Mouse (Mus musculus) MEL (cell line): ENCODE results near the gene Ipo5. TPM values are rescaled to one million over a fixed set of nuclear protein-coding genes. Genes with fewer than 3 reads are reported as not detected.

ENCODE experiments used
- DNase-seq: peaks from one replicate; pipeline ENCODE4 v3.0.0; 2011; ENCODE audit warnings: low read depth, low spot score
- H3K27ac ChIP-seq: 2 replicates; pipeline ENCODE4 v1.5.1; 2012; ENCODE audit warnings: low read depth, mild to moderate bottlenecking, control low read depth, low read length, moderate library complexity; ENCODE audit not compliant: control insufficient read depth
- H3K27me3 ChIP-seq, 2 experiments: fragments of 150-350 bp in 1 of 2; sonication (generic) in 1 of 2; 2 replicates each; pipeline ENCODE4 v1.6.1; 2012; ENCODE audit warnings: low read length in 2 of 2, mild to moderate bottlenecking in 2 of 2, improper control_type of control experiment in 1 of 2, moderate library complexity in 1 of 2; ENCODE audit not compliant: insufficient read depth in 2 of 2, control insufficient read depth in 1 of 2
- H3K36me3 ChIP-seq, 2 experiments: 2 replicates each; pipeline ENCODE4 v1.6.1; 2012 to 2014; ENCODE audit warnings: low read length in 2 of 2, improper control_type of control experiment in 1 of 2, inconsistent platforms in 1 of 2, mild to moderate bottlenecking in 1 of 2; ENCODE audit not compliant: insufficient read depth in 2 of 2, control insufficient read depth in 1 of 2
- H3K4me1 ChIP-seq, 2 experiments: fragments of 150-350 bp in 1 of 2; sonication (generic) in 1 of 2; 2 replicates each; pipeline ENCODE4 v1.6.1; 2012; ENCODE audit warnings: low read length in 2 of 2, improper control_type of control experiment in 1 of 2, mild to moderate bottlenecking in 1 of 2; ENCODE audit not compliant: insufficient read depth in 2 of 2, control insufficient read depth in 1 of 2
- H3K4me3 ChIP-seq, 2 experiments: fragments of 150-350 bp in 1 of 2; sonication (generic) in 1 of 2; 2 replicates each; pipeline ENCODE4 v1.5.1; 2012; ENCODE audit warnings: low read depth in 2 of 2, low read length in 2 of 2, mild to moderate bottlenecking in 2 of 2, moderate library complexity in 2 of 2, control low read depth in 1 of 2, improper control_type of control experiment in 1 of 2; ENCODE audit not compliant: control insufficient read depth in 1 of 2, insufficient read depth in 1 of 2
- H3K79me2 ChIP-seq: 2 replicates; pipeline ENCODE4 v1.6.1; 2012; ENCODE audit warnings: mild to moderate bottlenecking, low read length, moderate library complexity; ENCODE audit not compliant: control insufficient read depth, poor library complexity, insufficient read depth
- H3K9ac ChIP-seq: 2 replicates; pipeline ENCODE4 v1.6.1; 2012; ENCODE audit warnings: low read depth, mild to moderate bottlenecking, control low read depth, low read length, moderate library complexity; ENCODE audit not compliant: control insufficient read depth, poor library complexity, severe bottlenecking
- H3K9me3 ChIP-seq: fragments of 150-350 bp; sonication (generic); replicated peaks from 2 replicates; pipeline ENCODE4 v1.6.1; 2012; ENCODE audit warnings: mild to moderate bottlenecking, low read length, improper control_type of control experiment, moderate library complexity; ENCODE audit not compliant: insufficient read depth
- BHLHE40 ChIP-seq: IDR thresholded peaks from 2 replicates; pipeline ENCODE4 v1.6.1; 2012; ENCODE audit warnings: low read depth, mild to moderate bottlenecking, inconsistent platforms, low read length, improper control_type of control experiment, borderline replicate concordance
- CHD1 ChIP-seq: IDR thresholded peaks from 2 replicates; pipeline ENCODE4 v1.6.1; 2012; ENCODE audit warnings: low read depth, mild to moderate bottlenecking, inconsistent platforms, low read length, improper control_type of control experiment
- CTCF ChIP-seq, 3 experiments: IDR thresholded peaks in 2 of 3; conservative IDR thresholded peaks in 1 of 3; 2 replicates each; pipeline ENCODE4 v1.5.1; 2011 to 2012; ENCODE audit warnings: low read length in 3 of 3, low read depth in 2 of 3, mild to moderate bottlenecking in 2 of 3, improper control_type of control experiment in 1 of 3, inconsistent platforms in 1 of 3, mixed read lengths in 1 of 3, moderate library complexity in 1 of 3; ENCODE audit not compliant: control insufficient read depth in 1 of 3, insufficient read depth in 1 of 3, poor library complexity in 1 of 3, severe bottlenecking in 1 of 3
- EP300 ChIP-seq, 2 experiments: IDR thresholded peaks; 2 replicates each; pipeline ENCODE4 v1.6.1; 2011; ENCODE audit warnings: improper control_type of control experiment in 2 of 2, low read length in 2 of 2, low read depth in 1 of 2, mild to moderate bottlenecking in 1 of 2
- GABPA ChIP-seq: IDR thresholded peaks from 2 replicates; pipeline ENCODE4 v1.6.1; 2012; ENCODE audit warnings: low read depth, mild to moderate bottlenecking, inconsistent platforms, low read length, improper control_type of control experiment, moderate library complexity
- HCFC1 ChIP-seq: IDR thresholded peaks from 2 replicates; pipeline ENCODE4 v1.6.1; 2012; ENCODE audit warnings: low read depth, mild to moderate bottlenecking, inconsistent platforms, low read length, improper control_type of control experiment, moderate library complexity
- JUND ChIP-seq: IDR thresholded peaks from 2 replicates; pipeline ENCODE4 v1.6.1; 2011; ENCODE audit warnings: low read depth, mild to moderate bottlenecking, improper control_type of control experiment, low read length
- KAT2A ChIP-seq: conservative IDR thresholded peaks from 2 replicates; pipeline ENCODE4 v1.6.1; 2012; ENCODE audit warnings: low read depth, low read length, improper control_type of control experiment, inconsistent platforms
- MAFK ChIP-seq: IDR thresholded peaks from 2 replicates; pipeline ENCODE4 v1.6.1; 2011; ENCODE audit warnings: low read depth, mild to moderate bottlenecking, low read length, improper control_type of control experiment, borderline replicate concordance
- MYB ChIP-seq: IDR thresholded peaks from 2 replicates; pipeline ENCODE4 v1.6.1; 2011; ENCODE audit warnings: mild to moderate bottlenecking, low read depth, low read length, improper control_type of control experiment
- NELFE ChIP-seq: IDR thresholded peaks from 2 replicates; pipeline ENCODE4 v1.6.1; 2011; ENCODE audit warnings: low read depth, low read length, improper control_type of control experiment
- NRF1 ChIP-seq: IDR thresholded peaks from 2 replicates; pipeline ENCODE4 v1.6.1; 2014; ENCODE audit warnings: low read depth, mild to moderate bottlenecking, inconsistent platforms, low read length, improper control_type of control experiment, moderate library complexity; ENCODE audit not compliant: poor library complexity, insufficient read depth, severe bottlenecking
- POLR2A ChIP-seq, 2 experiments: IDR thresholded peaks; 2 replicates each; pipeline ENCODE4 v1.6.1; 2011 to 2012; ENCODE audit warnings: low read length in 2 of 2, mild to moderate bottlenecking in 2 of 2, control low read depth in 1 of 2, improper control_type of control experiment in 1 of 2, low read depth in 1 of 2, moderate library complexity in 1 of 2; ENCODE audit not compliant: control insufficient read depth in 1 of 2, insufficient read depth in 1 of 2, poor library complexity in 1 of 2
- POLR2AphosphoS2 ChIP-seq: IDR thresholded peaks from 2 replicates; pipeline ENCODE4 v1.6.1; 2011; ENCODE audit warnings: low read length, improper control_type of control experiment
- RAD21 ChIP-seq: IDR thresholded peaks from 2 replicates; pipeline ENCODE4 v1.6.1; 2011; ENCODE audit warnings: mild to moderate bottlenecking, low read depth, low read length, improper control_type of control experiment
- RCOR1 ChIP-seq: IDR thresholded peaks from 2 replicates; pipeline ENCODE4 v1.6.1; 2012; ENCODE audit warnings: low read depth, mild to moderate bottlenecking, inconsistent platforms, low read length, improper control_type of control experiment
- SMC3 ChIP-seq: IDR thresholded peaks from 2 replicates; pipeline ENCODE4 v1.6.1; 2011; ENCODE audit warnings: low read depth, low read length, improper control_type of control experiment
- TAL1 ChIP-seq: IDR thresholded peaks from 2 replicates; pipeline ENCODE4 v1.6.1; 2012; ENCODE audit warnings: mild to moderate bottlenecking, inconsistent platforms, low read length, moderate library complexity, mixed read lengths
- TBP ChIP-seq: IDR thresholded peaks from 2 replicates; pipeline ENCODE4 v1.8.0; 2011; ENCODE audit warnings: low read depth, low read length, improper control_type of control experiment
- ZKSCAN1 ChIP-seq: IDR thresholded peaks from 2 replicates; pipeline ENCODE4 v1.6.1; 2012; ENCODE audit warnings: low read depth, mild to moderate bottlenecking, inconsistent platforms, low read length, improper control_type of control experiment, moderate library complexity
- ZNF384 ChIP-seq: IDR thresholded peaks from 2 replicates; pipeline ENCODE4 v1.6.1; 2012; ENCODE audit warnings: low read depth, mild to moderate bottlenecking, inconsistent platforms, low read length, improper control_type of control experiment
- polyA plus RNA-seq, 2 experiments: library from polyadenylated mRNA; stranded (reverse) in 1 of 2; unstranded in 1 of 2; fragments of >175 nt in 1 of 2; fragments of >200 nt in 1 of 2; gene quantifications; 2 replicates each; pipeline versions ENCODE4 v1.2.1 to v1.2.4; 2012; ENCODE audit warnings: low replicate concordance in 2 of 2, low read depth in 1 of 2; ENCODE audit not compliant: insufficient read length in 2 of 2, insufficient read depth in 1 of 2, missing spikeins in 1 of 2
- total RNA-seq: library from RNA; depleted of rRNA; stranded (reverse); fragments of 300-350 nt; gene quantifications from 2 replicates; pipeline ENCODE4 v1.2.3, GENCODE M21; 2012

Gene Ipo5
- total and polyA plus RNA-seq, 3 experiments = 32.1 to 193 (median 157) TPM

DNA sequence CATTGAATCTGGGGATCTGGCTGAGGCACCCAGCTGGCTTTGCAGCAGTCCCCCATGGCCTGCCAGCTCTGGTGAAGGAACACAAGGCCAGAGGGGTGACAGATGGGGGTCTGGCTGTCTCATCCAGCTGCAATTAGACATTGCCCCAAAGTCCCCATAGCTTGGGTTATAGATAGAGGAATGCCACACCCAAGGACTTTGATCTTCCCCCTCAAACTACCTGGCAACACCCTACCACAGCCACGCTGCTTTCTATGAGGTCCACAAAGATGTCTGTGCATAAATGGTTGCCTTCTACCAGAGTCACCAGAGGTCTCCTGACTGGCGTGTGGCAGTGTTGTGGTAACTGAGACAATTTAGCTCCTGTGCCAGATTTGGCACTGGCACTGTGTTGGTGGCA is 39.0 kb downstream of the Ipo5 start:
- Histone ChIP-seq H3K9me3 (no peaks in the 10 kb centered on the region), H3K79me2 (no peaks in the 10 kb centered on the region), H3K27ac (no peak overlapping the region), H3K27me3 (no peaks in the 10 kb centered on the region), H3K9ac (no peak overlapping the region), H3K4me3 (no peak overlapping the region), H3K36me3 (peaks cover 0 to 7% of the 10 kb centered on the region in 2 experiments; a peak in 2 of 4 replicates)
- DNase-seq = no peak
- TF ChIP-seq CHD1 (no peak), ZKSCAN1 (no peak), BHLHE40 (no peak), RAD21 (no peak), KAT2A (no peak), TBP (no peak), CTCF (IDR thresholded peaks at IDR 0.05 in 2 of 3, conservative IDR thresholded peaks at IDR 0.05 in 1 of 3; ENCODE audit: control insufficient read depth in 1 of 3, insufficient read depth in 1 of 3, low read depth in 2 of 3, low read length in 3 of 3, poor library complexity in 1 of 3, severe bottlenecking in 1 of 3) (no peak), SMC3 (no peak), MAFK (no peak), JUND (no peak), POLR2AphosphoS2 (no peak), POLR2A (IDR thresholded peaks at IDR 0.05; ENCODE audit: control insufficient read depth in 1 of 2, insufficient read depth in 1 of 2, low read depth in 1 of 2, low read length in 2 of 2, poor library complexity in 1 of 2) (no peak), NRF1 (no peak), GABPA (no peak), TAL1 (no peak)
- TF ChIP-seq, all 39 proteins: peak for 0
- H3K4me1 ChIP-seq = no peaks in the 10 kb centered on the region

- H3K4me3 ChIP-seq = no peak overlapping the region
- no peaks in the 10 kb centered on the region for H3K9me3 ChIP-seq
- no peaks in the 10 kb centered on the region for H3K79me2 ChIP-seq
- H3K27ac ChIP-seq = no peak overlapping the region
- H3K9ac ChIP-seq = no peak overlapping the region
- TF ChIP-seq HCFC1 (no peak), NELFE (no peak), RCOR1 (no peak), NRF1 (no peak), MYB (no peak), CTCF (IDR thresholded peaks at IDR 0.05 in 2 of 3, conservative IDR thresholded peaks at IDR 0.05 in 1 of 3; ENCODE audit: control insufficient read depth in 1 of 3, insufficient read depth in 1 of 3, low read depth in 2 of 3, low read length in 3 of 3, poor library complexity in 1 of 3, severe bottlenecking in 1 of 3) (peak in 2 of 3 experiments; percentile 40 to 65; a peak in 4 of 6 replicates), ZNF384 (no peak), EP300 (IDR thresholded peaks at IDR 0.05; ENCODE audit: low read depth in 1 of 2, low read length in 2 of 2) (no peak)
- TF ChIP-seq, all 39 proteins: peak for 1
- DNase-seq = peak; percentile 27
- no peaks in the 10 kb centered on the region for H3K4me1 ChIP-seq
- H3K36me3 ChIP-seq = peaks cover 0 to 2% of the 10 kb centered on the region in 2 experiments; a peak in 2 of 4 replicates
- no peaks in the 10 kb centered on the region for H3K27me3 ChIP-seq
Measured at GRCm38 (mm10) chr14:120952434-120952833, 41.4 kb downstream of the Ipo5 start.
